Mouse (Mus musculus) myocyte (in vitro differentiated cells): Measurements from ENCODE around the gene Prss16. TPM values are rescaled to one million over a fixed set of nuclear protein-coding genes. Genes with fewer than 3 reads are reported as not detected.

Experiments
- H3K27me3 ChIP-seq: one replicate; pipeline ENCODE4 v1.6.1; 2011; ENCODE audit not compliant: control insufficient read depth, insufficient read depth, insufficient read length
- H3K36me3 ChIP-seq: one replicate; pipeline ENCODE4 v1.6.1; 2011; ENCODE audit not compliant: control insufficient read depth, insufficient read depth
- H3K4me2 ChIP-seq: one replicate; pipeline ENCODE4 v1.6.1; 2011; ENCODE audit warnings: low read depth, control low read depth
- H3K4me3 ChIP-seq: one replicate; pipeline ENCODE4 v1.5.1; 2011; ENCODE audit warnings: mild to moderate bottlenecking, control low read depth, moderate library complexity
- H3K79me2 ChIP-seq: one replicate; pipeline ENCODE4 v1.6.1; 2011; ENCODE audit not compliant: control insufficient read depth, insufficient read depth
- H3ac ChIP-seq: one replicate; pipeline ENCODE4 v1.6.1; 2011; ENCODE audit not compliant: control insufficient read depth, insufficient read length
- CEBPB ChIP-seq: IDR thresholded peaks from 2 replicates; pipeline ENCODE4 v1.6.1; 2011; ENCODE audit warnings: mild to moderate bottlenecking, moderate library complexity; ENCODE audit not compliant: poor library complexity, insufficient read depth, severe bottlenecking
- E2F4 ChIP-seq: IDR thresholded peaks from one replicate; pipeline ENCODE4 v1.6.1; 2011; ENCODE audit warnings: mild to moderate bottlenecking, control low read depth, moderate library complexity; ENCODE audit not compliant: insufficient read depth
- MAX ChIP-seq: IDR thresholded peaks from one replicate; pipeline ENCODE4 v1.6.1; 2011; ENCODE audit warnings: low read depth, mild to moderate bottlenecking, control low read depth
- MYOD1 ChIP-seq, 3 experiments: IDR thresholded peaks; one replicate each; pipeline ENCODE4 v1.6.1; 2011; ENCODE audit warnings: control low read depth in 2 of 3, low read depth in 2 of 3, mild to moderate bottlenecking in 2 of 3, moderate library complexity in 1 of 3; ENCODE audit not compliant: insufficient read length in 2 of 3, control insufficient read depth in 1 of 3
- MYOG ChIP-seq, 3 experiments: IDR thresholded peaks; one replicate each; pipeline ENCODE4 v1.6.1; 2011; ENCODE audit warnings: control low read depth in 2 of 3, low read depth in 2 of 3, mild to moderate bottlenecking in 2 of 3; ENCODE audit not compliant: insufficient read length in 2 of 3, control insufficient read depth in 1 of 3, insufficient read depth in 1 of 3
- POLR2A ChIP-seq: IDR thresholded peaks from one replicate; pipeline ENCODE4 v1.6.1; 2011; ENCODE audit warnings: low read depth, mild to moderate bottlenecking, control low read depth, moderate library complexity; ENCODE audit not compliant: insufficient read length
- POLR2AphosphoS2 ChIP-seq: IDR thresholded peaks from one replicate; pipeline ENCODE4 v1.6.1; 2011; ENCODE audit warnings: low read depth, control low read depth; ENCODE audit not compliant: insufficient read length
- REST ChIP-seq: IDR thresholded peaks from one replicate; pipeline ENCODE4 v1.6.1; 2011; ENCODE audit warnings: mild to moderate bottlenecking, control low read depth, moderate library complexity; ENCODE audit not compliant: insufficient read depth, insufficient read length
- SRF ChIP-seq: IDR thresholded peaks from one replicate; pipeline ENCODE4 v1.6.1; 2011; ENCODE audit warnings: low read depth; ENCODE audit not compliant: control insufficient read depth, insufficient read length
- TCF12 ChIP-seq: IDR thresholded peaks from one replicate; pipeline ENCODE4 v1.6.1; 2011; ENCODE audit warnings: mild to moderate bottlenecking, control low read depth; ENCODE audit not compliant: poor library complexity, insufficient read depth, severe bottlenecking
- TCF3 ChIP-seq: IDR thresholded peaks from one replicate; pipeline ENCODE4 v1.6.1; 2011; ENCODE audit warnings: low read depth, control low read depth; ENCODE audit not compliant: insufficient read length
- USF1 ChIP-seq: IDR thresholded peaks from one replicate; pipeline ENCODE4 v1.6.1; 2011; ENCODE audit warnings: low read depth, mild to moderate bottlenecking, control low read depth, moderate library complexity
- polyA plus RNA-seq: library from polyadenylated mRNA; unstranded; fragments of >200 nt; fragmentation: generic; extraction: Trizol; gene quantifications from one replicate; pipeline ENCODE4 v1.2.1, GENCODE M21; 2012; ENCODE audit warnings: missing spikeins

Prss16 gene
- 0.34 TPM for polyA plus RNA-seq

DNA sequence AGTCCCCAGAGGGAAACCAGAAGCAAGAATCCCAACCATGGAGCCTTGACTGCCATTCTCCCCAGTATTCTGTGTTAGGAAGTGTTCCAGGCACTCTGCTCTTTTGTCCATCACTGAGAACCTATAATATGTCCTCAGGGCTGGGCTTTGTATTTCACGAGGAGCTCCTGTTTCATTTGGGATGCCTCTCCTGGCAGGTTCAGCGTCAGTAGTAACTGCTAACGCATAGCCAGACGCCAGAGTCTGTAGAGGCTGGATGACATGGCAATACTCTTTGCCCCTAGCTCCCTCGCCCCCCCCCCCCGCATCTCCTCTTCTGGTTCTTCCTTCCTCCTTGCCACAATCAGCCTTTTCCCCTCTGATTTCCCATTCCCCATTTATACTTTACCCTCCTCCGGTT is at the start of gene Prss16:
Prss16 (minus strand) TSS at position 101 of the 400 bp plus-strand sequence.
- Histone ChIP-seq H3K4me2 (no peak within 1 kb of the TSS), H3K36me3 (no peaks in the 10 kb centered on the region), H3K4me3 (no peak within 1 kb of the TSS), H3K27me3 (peaks cover 22% of the 10 kb centered on the region), H3ac (no peak within 1 kb of the TSS), H3K79me2 (no peaks in the 10 kb centered on the region)
- no peak for TF ChIP-seq MYOD1 (IDR thresholded peaks at IDR 0.05; ENCODE audit: control insufficient read depth in 1 of 3, insufficient read length in 2 of 3, low read depth in 2 of 3)
- no peak for TF ChIP-seq MYOG (IDR thresholded peaks at IDR 0.05; ENCODE audit: control insufficient read depth in 1 of 3, insufficient read depth in 1 of 3, insufficient read length in 2 of 3, low read depth in 2 of 3)
- TF ChIP-seq USF1 = no peak
- TF ChIP-seq TCF3 = no peak
- TF ChIP-seq POLR2A = no peak
- no peak for TF ChIP-seq REST
- no peak for TF ChIP-seq TCF12
- no peak for TF ChIP-seq SRF
- no peak for TF ChIP-seq E2F4

DNA sequence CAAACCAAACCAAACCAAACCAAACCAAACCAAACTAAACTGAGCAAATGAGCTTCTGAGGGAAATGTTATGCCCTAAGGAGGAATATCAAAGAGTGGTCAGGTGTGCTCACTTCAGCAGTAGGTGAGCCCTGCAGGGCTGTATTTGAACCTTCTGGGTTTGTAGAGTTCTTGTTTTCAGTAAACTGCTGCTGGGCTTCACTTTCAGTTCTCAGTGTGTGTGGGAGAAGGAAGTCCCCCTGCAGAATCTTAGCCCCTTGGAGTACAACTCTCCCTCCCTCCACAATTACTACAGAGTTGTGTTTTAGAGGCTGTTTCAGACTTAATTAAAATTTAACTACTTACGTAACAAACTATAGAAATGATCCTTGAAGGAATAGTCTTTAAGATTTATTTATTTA is 44.2 kb upstream of the Prss16 start:
- no peak for TF ChIP-seq SRF
- TF ChIP-seq USF1 = no peak
- no peak for TF ChIP-seq POLR2AphosphoS2
- no peak for TF ChIP-seq TCF12
- TF ChIP-seq CEBPB = no peak
- no peak for TF ChIP-seq POLR2A
- TF ChIP-seq REST = no peak
- no peak for TF ChIP-seq E2F4
- TF ChIP-seq MYOG (IDR thresholded peaks at IDR 0.05; ENCODE audit: control insufficient read depth in 1 of 3, insufficient read depth in 1 of 3, insufficient read length in 2 of 3, low read depth in 2 of 3) = no peak
- no peak for TF ChIP-seq TCF3
- no peak for TF ChIP-seq MAX
- no peak for TF ChIP-seq MYOD1 (IDR thresholded peaks at IDR 0.05; ENCODE audit: control insufficient read depth in 1 of 3, insufficient read length in 2 of 3, low read depth in 2 of 3)
- no peaks in the 10 kb centered on the region for H3K36me3 ChIP-seq
- no peak overlapping the region for H3K4me2 ChIP-seq
- no peaks in the 10 kb centered on the region for H3K27me3 ChIP-seq
- no peak overlapping the region for H3K4me3 ChIP-seq
- H3K79me2 ChIP-seq = no peaks in the 10 kb centered on the region
- no peak overlapping the region for H3ac ChIP-seq

DNA sequence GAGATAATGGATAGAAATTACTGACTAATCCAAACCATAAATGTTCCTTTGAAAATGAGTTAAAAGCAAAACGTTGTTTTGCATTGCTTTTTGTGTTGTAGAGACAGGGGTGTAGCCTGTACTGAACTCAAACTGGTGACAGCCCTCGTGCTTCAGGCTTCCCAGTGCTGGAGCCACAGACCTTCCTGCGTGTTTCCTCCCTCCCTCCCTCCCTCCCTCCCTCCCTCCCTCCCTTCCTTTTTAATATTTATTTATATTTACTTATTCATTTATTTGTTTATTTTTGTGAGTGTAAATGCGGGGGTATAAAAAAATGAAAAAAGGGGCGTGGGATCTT is 41.9 kb upstream of the Prss16 start:
- TF ChIP-seq SRF = no peak
- TF ChIP-seq TCF12 = no peak
- no peak for TF ChIP-seq TCF3
- no peak for TF ChIP-seq USF1
- TF ChIP-seq MYOD1 (IDR thresholded peaks at IDR 0.05; ENCODE audit: control insufficient read depth in 1 of 3, insufficient read length in 2 of 3, low read depth in 2 of 3) = no peak
- TF ChIP-seq CEBPB = no peak
- Histone ChIP-seq H3K79me2 (no peaks in the 10 kb centered on the region), H3K4me3 (peak overlapping the region; percentile 30), H3ac (peak overlapping the region; percentile 2), H3K36me3 (no peaks in the 10 kb centered on the region), H3K27me3 (no peaks in the 10 kb centered on the region), H3K4me2 (peak overlapping the region; percentile 67)

DNA sequence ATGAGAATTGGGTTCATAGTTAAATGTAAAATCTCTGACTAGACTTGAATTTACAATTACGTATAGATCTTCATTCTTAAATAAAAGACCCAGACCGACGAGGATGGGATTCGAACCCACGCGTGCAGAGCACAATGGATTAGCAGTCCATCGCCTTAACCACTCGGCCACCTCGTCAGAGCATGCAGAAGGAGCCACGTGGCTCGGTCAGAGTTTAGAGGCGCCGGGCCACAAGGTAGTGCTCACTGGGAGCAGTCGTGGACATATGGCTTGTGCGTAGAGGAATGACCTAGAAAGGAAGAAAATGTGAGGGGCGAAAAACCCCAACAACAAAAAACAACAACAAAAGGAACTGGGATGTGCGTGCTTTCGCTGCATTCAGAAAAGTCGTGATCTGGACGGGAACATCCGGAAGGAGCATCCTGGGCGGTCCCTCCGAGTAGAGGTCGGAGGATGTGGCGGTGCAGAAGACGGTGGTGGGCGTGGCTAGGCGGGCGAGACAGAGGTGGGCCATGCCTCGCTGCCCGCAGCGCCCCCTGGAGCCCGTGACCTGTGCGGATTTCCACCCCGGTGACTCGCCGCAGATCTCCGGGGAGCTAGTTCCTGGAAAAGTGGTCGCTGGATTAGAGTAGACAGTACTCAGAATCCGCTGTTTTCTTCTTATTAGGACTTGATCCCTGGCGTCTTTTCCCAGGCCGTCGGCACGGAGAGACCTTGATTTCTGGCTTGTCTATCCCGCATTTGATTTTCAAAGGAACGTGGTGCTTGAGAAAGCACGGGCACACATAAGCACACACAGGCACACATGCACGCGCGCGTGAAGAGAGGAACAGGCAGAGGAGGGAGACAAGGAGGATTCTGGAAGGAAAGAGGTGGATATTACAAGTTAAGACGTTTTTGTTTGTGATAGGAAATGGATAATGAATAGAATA is 41.3 kb upstream of the Prss16 start:
- Histone ChIP-seq H3K36me3 (no peaks in the 10 kb centered on the region), H3K27me3 (no peaks in the 10 kb centered on the region), H3ac (peak overlapping the region; percentile 2), H3K4me3 (peak overlapping the region; percentile 30), H3K4me2 (peak overlapping the region; percentile 67), H3K79me2 (no peaks in the 10 kb centered on the region)
- TF ChIP-seq E2F4 (no peak), USF1 (peak; percentile 58), TCF3 (no peak), POLR2AphosphoS2 (no peak), REST (no peak), CEBPB (no peak), POLR2A (no peak), TCF12 (no peak), MAX (peak; percentile 79), SRF (no peak), MYOG (IDR thresholded peaks at IDR 0.05; ENCODE audit: control insufficient read depth in 1 of 3, insufficient read depth in 1 of 3, insufficient read length in 2 of 3, low read depth in 2 of 3) (peak in 1 of 3 experiments; percentile 18), MYOD1 (IDR thresholded peaks at IDR 0.05; ENCODE audit: control insufficient read depth in 1 of 3, insufficient read length in 2 of 3, low read depth in 2 of 3) (no peak)
